Mouse (Mus musculus) common myeloid progenitor, adult 5-6 weeks (primary cell): ENCODE results near the gene Grm5. TPM values are rescaled to one million over a fixed set of nuclear protein-coding genes. Genes with fewer than 3 reads are reported as not detected.

ENCODE experiments used
- ATAC-seq: replicated peaks from 2 replicates; pipeline ENCODE4 v1.8.0; 2016; ENCODE audit warnings: low read depth, mild to moderate bottlenecking, moderate TSS enrichment, inconsistent platforms; ENCODE audit not compliant: poor library complexity, severe bottlenecking
- total RNA-seq: library from RNA; stranded (forward); fragments of 200-1000, 187-1606 nt; gene quantifications from 2 replicates; pipeline ENCODE4 v1.2.3, GENCODE M21; 2017

The Grm5 gene
- total RNA-seq = not detected in 2 replicates

GRCm38 (mm10) chr7:87583868-87584267 is at the start of gene Grm5:
Gene Grm5, plus strand, starts transcription at chr7:87584168.
- ATAC-seq = no peak

DNA sequence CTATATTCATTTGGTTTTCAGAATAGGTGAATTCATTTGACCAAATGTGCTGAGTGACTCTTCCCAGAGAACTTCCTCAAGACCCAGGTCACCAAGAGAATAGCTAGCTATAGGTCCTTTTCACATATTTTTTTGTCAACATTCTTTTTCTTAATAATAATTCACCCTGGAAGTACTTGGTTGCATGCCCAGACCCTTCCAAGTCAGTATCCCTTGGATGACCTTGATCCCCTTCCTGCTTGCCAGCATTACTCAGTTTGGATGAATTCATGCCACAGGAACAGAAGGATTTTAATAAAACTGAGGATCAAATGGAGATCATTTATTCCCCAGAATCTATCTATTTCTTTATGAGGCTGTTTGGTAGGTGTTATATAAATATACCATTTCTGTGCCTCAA is 44.9 kb upstream of the Grm5 start:
- no peak for ATAC-seq

DNA sequence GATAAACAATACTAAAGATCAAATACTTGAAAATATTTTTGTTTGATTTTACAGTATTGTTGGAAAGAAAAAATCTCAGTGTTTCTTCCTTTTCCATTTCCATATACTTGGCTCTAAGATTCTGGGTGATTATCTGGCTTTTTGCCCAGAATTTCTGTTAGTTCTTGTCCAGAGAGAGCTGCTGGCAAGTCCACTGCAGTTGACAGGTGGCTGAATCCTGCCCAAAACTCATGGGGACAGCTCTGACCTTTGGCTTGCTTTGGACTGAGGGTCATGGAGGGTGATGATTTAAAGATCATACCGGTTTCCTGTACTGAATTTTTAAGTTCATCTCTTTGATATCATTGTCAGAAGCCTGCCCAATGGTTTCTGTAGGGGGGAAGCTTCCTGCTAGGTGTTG is 18.7 kb upstream of the Grm5 start:
- no peak for ATAC-seq

- ATAC-seq = peak; percentile 78
Observed at GRCm38 (mm10) chr7:87566476-87566875, 17.5 kb upstream of the Grm5 start.

- ATAC-seq = no peak
Observed at GRCm38 (mm10) chr7:87584281-87584701, 323 bp downstream of the Grm5 start.

DNA sequence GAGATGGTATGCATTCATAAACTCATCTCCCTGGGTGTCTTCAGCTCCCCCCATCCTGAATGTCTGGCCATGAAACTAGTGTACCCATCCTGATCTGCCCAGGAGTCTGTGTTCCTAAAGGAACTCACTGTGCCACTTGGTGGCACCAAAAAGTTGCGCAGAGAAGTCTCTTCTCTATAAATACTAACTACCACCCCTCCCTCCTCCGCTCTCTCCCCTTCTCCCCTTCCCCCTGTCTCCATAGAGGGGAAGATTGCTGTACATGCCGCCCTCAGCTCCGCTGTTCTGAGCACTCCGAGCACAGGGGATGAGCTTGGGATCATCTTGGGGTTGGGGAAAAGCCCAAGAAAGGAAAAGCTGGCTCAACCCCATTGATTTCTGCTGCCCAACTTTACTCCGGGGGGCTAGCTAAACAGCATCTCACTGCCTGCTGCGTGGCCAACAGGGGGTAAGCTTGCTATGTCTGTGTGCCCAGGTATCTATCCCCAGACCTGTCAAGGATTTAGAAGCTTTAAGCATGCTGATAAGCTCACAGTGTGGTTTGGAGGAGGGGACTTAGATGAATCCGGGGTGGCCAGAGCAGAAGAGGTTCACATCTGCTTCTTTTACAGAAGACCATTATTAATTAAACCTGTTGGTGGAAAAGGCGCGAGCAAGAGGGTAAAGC is 2.4 kb downstream of the Grm5 start:
- ATAC-seq = no peak

GRCm38 (mm10) chr7:87587976-87588375 is 4.0 kb downstream of the Grm5 start:
- ATAC-seq = no peak

DNA sequence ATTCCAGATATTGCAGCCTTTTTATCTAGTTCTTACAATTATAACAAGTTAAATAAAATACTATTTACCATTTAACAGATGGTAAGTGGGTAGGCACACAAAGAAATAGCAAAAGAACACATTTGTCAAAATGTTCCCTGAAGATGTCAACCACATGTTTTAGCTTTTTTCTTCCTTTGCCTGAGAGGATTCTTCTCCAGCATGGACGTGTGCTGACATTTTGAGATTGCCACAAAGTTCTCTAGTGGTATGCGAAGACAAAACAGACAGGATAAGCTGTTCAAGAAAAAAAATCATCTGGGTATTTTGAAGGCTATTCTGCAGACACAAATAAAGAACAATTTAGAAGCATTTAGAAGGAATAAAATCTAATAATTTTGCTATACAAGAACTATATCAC is 42.3 kb downstream of the Grm5 start:
- no peak for ATAC-seq

DNA sequence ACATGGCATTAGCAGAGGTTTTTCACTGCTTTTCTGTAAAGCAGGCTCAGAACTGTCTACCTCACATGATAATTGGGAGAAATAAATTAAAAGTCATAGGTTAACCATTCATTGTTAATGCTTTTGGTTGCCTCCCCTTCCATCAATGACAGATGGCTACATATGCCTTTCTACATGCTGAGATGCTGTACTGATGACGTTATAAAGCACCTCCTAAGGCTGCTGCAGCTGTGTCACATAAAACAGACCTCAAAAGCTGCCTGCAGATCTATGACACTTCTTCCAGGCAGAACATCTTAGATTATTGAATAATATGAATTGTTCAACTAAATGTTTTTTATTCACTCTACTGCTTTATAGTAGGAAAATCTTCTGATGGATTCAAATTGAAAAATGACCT is 51.6 kb downstream of the Grm5 start:
- no peak for ATAC-seq

- ATAC-seq = no peak
Observed at GRCm38 (mm10) chr7:87650610-87651009, 66.6 kb downstream of the Grm5 start.

- no peak for ATAC-seq
Observed at GRCm38 (mm10) chr7:87661794-87662193, 77.8 kb downstream of the Grm5 start.

GRCm38 (mm10) chr7:87664041-87664440 is 80.1 kb downstream of the Grm5 start:
- ATAC-seq = no peak

DNA sequence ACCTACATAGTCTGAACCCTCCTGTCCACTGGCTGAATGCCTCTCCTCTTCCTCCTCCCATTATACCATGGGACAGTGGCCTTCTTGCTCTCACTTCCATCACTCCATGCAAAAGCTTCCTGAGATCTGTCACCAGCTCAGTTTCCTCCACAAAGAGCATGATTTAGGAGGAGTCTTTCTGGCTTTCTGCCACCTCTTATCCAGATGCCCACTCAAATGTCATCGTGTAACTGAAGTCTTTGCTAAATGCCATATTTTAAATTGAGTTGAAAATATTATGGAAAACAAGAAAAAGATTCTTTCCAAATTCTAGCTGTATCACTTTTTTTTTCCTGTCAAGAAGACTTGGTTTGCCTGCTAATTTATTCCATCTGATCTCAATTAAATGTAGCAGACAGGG is 132.4 kb downstream of the Grm5 start:
- no peak for ATAC-seq

- ATAC-seq = no peak
Observed at GRCm38 (mm10) chr7:87718631-87719030, 134.7 kb downstream of the Grm5 start.

- no peak for ATAC-seq
Observed at GRCm38 (mm10) chr7:87734511-87734910, 150.5 kb downstream of the Grm5 start.

DNA sequence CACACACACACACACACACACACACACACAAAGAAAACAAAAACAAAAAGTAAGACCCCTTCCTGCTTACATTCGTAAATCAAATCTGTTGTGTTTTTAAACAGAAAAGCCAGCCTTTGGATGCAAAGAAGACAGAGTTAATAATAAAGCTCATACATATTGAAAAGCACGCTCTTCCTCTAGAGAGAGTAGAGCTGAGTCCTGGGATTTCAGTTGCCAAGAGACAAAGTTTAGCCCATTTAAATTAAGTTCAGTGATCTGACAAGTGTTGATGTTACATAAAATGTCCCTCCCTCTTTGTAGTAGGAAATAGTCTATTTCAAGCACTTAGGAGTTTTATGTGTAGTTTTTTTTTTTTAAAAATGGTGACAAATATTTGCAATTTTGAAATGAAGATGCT is 178.0 kb downstream of the Grm5 start:
- no peak for ATAC-seq

- no peak for ATAC-seq
Observed at GRCm38 (mm10) chr7:87762376-87762775, 178.4 kb downstream of the Grm5 start.

- ATAC-seq = no peak
Observed at GRCm38 (mm10) chr7:87787560-87787959, 203.6 kb downstream of the Grm5 start.

- no peak for ATAC-seq
Observed at GRCm38 (mm10) chr7:87788963-87789362, 205.0 kb downstream of the Grm5 start.

GRCm38 (mm10) chr7:87793896-87794295 is 209.9 kb downstream of the Grm5 start:
- no peak for ATAC-seq

GRCm38 (mm10) chr7:87824898-87825297 is 240.9 kb downstream of the Grm5 start:
- no peak for ATAC-seq

GRCm38 (mm10) chr7:87834669-87835068 is 250.7 kb downstream of the Grm5 start:
- ATAC-seq = no peak
